ENCODE assay signal across 9 mouse cellular contexts in the genomic region with DNA sequence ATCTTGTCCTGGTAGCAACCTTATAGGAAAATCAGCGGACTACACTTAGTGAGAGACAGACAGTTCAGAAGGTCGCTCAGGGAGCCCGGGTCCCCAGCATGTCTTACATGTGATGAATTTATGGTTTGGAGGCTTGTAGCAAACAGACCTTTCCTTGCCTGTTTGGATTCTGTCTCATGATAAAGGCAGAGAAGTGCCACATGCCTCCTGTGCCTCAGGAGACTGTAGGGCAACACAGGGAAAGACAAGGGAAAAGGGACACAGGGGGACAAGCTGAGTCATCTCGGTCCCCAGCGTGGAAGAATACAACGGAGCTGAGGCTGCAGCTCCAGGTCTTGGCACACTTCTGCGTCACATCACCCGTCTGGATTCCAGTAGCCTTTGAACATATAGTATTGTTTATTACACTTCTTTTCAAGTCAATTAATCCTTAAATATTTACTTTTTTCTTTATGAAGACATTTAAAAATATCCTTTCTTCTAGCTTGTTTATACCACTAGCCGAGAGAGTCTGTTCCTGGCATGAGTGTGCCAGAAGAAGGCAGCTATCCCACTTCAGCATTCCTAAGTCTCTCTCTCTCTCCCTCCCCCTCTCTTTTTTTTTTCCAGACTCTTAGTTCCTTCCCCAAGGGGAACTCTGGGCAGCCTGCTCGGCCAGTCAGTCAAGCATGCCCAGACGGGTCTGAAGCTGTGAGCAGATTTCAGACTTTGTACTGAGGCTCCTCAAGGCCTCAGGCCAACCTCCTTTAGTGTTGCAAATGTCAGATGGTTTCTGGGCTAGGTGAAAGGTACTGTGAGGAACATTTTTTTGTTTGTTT.
A peak's percentile ranks its signal among the peaks of the same experiment; 100 is the strongest.
DNase-seq lines count a peak whose midpoint lies in the region.
"Had no signal": no experiment of that assay in that cellular context is flagged by ENCODE, and none has a peak within 500 bp of the region (broad histone marks: within the 10 kb centered on the region; RNA-seq: fewer than 3 reads in every experiment).

No protein-coding gene starts in this region.

- DNase-seq in embryo, embryonic 10 days (ENCODE audit: low spot score) = peak; percentile 47
- no peak for DNase-seq in embryo, embryonic 9.5 days (ENCODE audit: extremely low spot score)
- peak; percentile 6 for DNase-seq in 3T3-L1 (ENCODE audit: low read depth, low spot score)
- peak; percentile 94 for DNase-seq in fat pad, adult 2 months (ENCODE audit: extremely low read depth, low read depth, low spot score)
- peak; percentile 74 to 86 for DNase-seq in kidney, postnatal 36 days
- DNase-seq in spleen, adult 18-20 months = no peak
- DNase-seq in ovary, adult 18-20 months (ENCODE audit: low spot score) = no peak
- no peak for DNase-seq in cerebellum, adult 18-20 months
- DNase-seq: cerebellum, adult 9-11 months had no signal

Comparison
In these comparisons a context has a peak if more than half of its experiments do, and no peak if none do; other contexts are left out.
1. DNase-seq: peak in embryo, embryonic 10 days (single experiment), 3T3-L1 (single experiment), fat pad, adult 2 months (single experiment) and kidney, postnatal 36 days (2 of 2); none in embryo, embryonic 9.5 days (single experiment), spleen, adult 18-20 months (0 of 2), ovary, adult 18-20 months (single experiment) and cerebellum, adult 18-20 months (0 of 2).